Mouse (Mus musculus): ENCODE results near the gene Apela. TPM values are rescaled to one million over a fixed set of nuclear protein-coding genes. Genes with fewer than 3 reads are reported as not detected.
A peak's percentile ranks its signal among the peaks of the same experiment; 100 is the strongest.
"Not testable (repeated sequence)": the region's sequence is repeated elsewhere in the genome, so short reads cannot be mapped to it uniquely, and the experiment has no call there.

The Apela gene
- polyA plus RNA-seq, 1 experiment: 0.72 TPM

DNA sequence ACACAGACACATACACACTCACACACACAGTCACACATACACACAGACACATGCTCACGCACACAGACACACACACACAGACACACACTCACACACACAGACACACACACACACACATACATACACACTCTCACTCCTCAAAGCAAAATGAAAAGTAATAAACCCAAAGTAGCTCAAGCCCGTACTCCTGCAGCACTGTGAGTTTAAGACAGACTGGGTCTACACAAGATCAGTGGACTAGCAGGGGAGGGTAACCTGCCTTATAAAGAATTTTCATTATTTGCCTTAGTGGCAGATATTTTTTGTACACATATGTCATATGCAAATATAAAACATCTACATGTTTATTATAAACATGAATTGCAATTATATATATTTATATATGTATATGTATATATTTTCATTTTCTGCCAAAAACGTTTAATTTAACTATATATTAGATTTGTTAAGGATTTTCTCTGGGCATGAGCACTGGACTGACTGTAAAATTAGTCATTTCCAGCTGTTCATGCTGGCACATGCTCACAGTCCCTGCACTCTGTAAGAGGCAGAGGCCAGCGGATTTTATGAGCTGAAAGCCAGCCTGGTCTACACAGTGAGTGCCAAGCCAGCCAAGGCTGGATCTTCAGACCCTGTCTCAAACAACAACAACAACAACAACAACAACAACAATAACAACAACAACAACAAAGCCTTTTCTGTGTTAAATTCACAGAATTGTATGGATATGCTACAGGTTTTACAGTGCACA, 6.2 kb downstream of the Apela start:
- H3K27ac ChIP-seq (ENCODE audit: insufficient read depth, low read length): no peak overlapping the region
- H3K4me3 ChIP-seq (ENCODE audit: insufficient read depth, low read length): no peak overlapping the region
- TF ChIP-seq CTCF (IDR thresholded peaks at IDR 0.05; ENCODE audit: borderline replicate concordance, insufficient read depth, low read length) (no peak), POLR2A (IDR thresholded peaks at IDR 0.05; ENCODE audit: low read depth, low read length) (no peak)
- H3K4me1 ChIP-seq (ENCODE audit: control insufficient read depth, insufficient read depth, low read length): 0 out of 2 replicates have a peak, but pooled peaks cover 2% of the 10 kb centered on the region

DNA sequence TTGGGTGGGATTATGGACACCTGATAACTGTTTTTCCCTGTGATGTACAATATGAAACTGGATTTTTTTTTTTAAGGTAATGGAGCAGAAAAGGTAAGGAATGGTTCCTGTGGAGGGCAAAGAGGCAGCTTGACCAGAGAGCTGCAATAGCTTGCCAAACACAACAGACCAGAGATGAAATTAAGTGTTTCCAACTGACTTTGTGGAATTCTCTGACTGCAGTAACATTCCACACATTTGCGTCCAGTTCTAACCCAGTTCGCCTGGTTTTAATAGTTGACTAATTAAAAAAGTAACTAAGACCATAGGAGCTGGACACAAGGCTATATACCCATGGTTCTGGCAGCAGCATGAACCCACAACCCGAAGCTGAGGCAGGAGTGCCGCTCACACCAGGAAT, 7.4 kb downstream of the Apela start:
- no peaks in the 10 kb centered on the region for H3K4me1 ChIP-seq (ENCODE audit: control insufficient read depth, insufficient read depth, low read length)
- H3K4me3 ChIP-seq (ENCODE audit: insufficient read depth, low read length): no peak overlapping the region
- no peak for TF ChIP-seq CTCF (IDR thresholded peaks at IDR 0.05; ENCODE audit: borderline replicate concordance, insufficient read depth, low read length)

DNA sequence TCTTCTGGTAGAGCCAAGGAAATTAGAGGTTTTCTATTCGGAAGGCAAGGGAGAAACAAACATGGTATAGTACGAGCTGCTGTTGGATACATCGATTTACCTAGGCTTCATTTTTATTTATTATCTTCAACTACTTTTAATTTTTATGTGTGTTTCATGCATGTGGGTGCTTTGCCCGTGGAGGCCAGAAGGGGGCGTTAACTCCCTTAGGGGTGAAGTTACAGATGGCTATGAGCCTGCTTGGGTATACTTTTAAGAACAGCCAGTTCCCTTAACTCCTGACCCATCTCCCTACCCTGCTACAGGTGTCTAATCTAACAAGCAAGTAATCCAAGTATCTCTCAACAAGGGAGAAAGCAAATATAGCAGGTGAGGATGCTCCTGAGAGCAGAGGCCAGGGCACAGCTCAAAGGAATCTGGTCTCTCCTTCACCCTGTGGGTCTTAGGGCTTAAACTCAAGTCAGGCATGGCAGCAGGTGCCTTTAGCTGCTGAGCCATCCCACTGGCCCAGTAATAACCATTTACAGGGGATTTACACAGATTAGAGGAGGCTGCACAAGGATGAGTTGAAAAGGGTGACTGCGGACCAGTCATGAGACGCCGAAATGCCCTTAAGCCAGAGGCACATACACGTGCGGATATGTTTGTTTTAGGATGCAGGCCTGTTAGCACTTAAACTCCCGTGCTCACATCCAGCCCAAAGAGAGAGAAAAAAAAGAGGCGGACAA, 8.0 kb downstream of the Apela start:
- no peak overlapping the region for H3K27ac ChIP-seq (ENCODE audit: insufficient read depth, low read length)
- H3K4me3 ChIP-seq (ENCODE audit: insufficient read depth, low read length): no peak overlapping the region
- H3K4me1 ChIP-seq (ENCODE audit: control insufficient read depth, insufficient read depth, low read length): no peaks in the 10 kb centered on the region
- TF ChIP-seq CTCF (IDR thresholded peaks at IDR 0.05; ENCODE audit: borderline replicate concordance, insufficient read depth, low read length) (no peak), POLR2A (IDR thresholded peaks at IDR 0.05; ENCODE audit: low read depth, low read length) (no peak)

More for the DNA sequence above, 7.4 kb downstream of the Apela start:
- no peak overlapping the region for H3K27ac ChIP-seq (ENCODE audit: insufficient read depth, low read length)

- H3K4me3 ChIP-seq (ENCODE audit: insufficient read depth, low read length): no peak overlapping the region
- no peak overlapping the region for H3K27ac ChIP-seq (ENCODE audit: insufficient read depth, low read length)
- no peak for TF ChIP-seq POLR2A (IDR thresholded peaks at IDR 0.05; ENCODE audit: low read depth, low read length)
- peak; percentile 24; the same call in 1 of the 2 replicates for TF ChIP-seq CTCF (IDR thresholded peaks at IDR 0.05; ENCODE audit: borderline replicate concordance, insufficient read depth, low read length)
- H3K4me1 ChIP-seq (ENCODE audit: control insufficient read depth, insufficient read depth, low read length): no peaks in the 10 kb centered on the region
These were observed 14.7 kb downstream of the Apela start for GRCm38 (mm10) chr8:65022485-65022884.

GRCm38 (mm10) chr8:65018423-65018822, 18.7 kb downstream of the Apela start, which contains the start of the genes Trim61 and Trim60:
TSS of gene Trim61 (minus strand) at chr8:65018523.
TSS of gene Trim60 (minus strand) at chr8:65018584.
- Histone ChIP-seq H3K4me1 (ENCODE audit: control insufficient read depth, insufficient read depth, low read length) (no peaks in the 10 kb centered on the region), H3K27ac (ENCODE audit: insufficient read depth, low read length) (no peak within 1 kb of the TSS), H3K4me3 (ENCODE audit: insufficient read depth, low read length) (no peak within 1 kb of the TSS)
- TF ChIP-seq CTCF (IDR thresholded peaks at IDR 0.05; ENCODE audit: borderline replicate concordance, insufficient read depth, low read length) (no peak), POLR2A (IDR thresholded peaks at IDR 0.05; ENCODE audit: low read depth, low read length) (no peak)

DNA sequence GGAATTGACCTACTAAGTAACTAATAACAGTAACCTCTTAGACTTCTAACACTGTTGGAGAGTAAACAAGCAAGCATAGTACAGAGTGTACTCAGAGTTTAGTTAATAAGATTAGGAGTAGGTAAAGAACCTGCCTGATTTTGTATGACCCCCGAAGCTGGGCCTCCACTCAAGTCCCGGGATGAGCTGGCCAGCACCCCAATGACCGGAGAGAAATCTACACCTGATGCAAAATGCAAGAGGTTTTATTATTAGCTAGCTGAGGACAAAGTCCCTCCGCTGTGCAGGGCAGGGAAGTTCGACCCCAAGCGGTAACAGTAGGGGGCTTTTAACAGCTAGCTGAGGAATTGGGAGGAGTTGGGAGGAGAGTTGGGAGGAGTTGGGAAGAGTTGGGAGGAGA, 29.5 kb downstream of the Apela start:
- H3K4me3 ChIP-seq (ENCODE audit: insufficient read depth, low read length); H3K27ac ChIP-seq (ENCODE audit: insufficient read depth, low read length); H3K4me1 ChIP-seq (ENCODE audit: control insufficient read depth, insufficient read depth, low read length): not testable (repeated sequence)

DNA sequence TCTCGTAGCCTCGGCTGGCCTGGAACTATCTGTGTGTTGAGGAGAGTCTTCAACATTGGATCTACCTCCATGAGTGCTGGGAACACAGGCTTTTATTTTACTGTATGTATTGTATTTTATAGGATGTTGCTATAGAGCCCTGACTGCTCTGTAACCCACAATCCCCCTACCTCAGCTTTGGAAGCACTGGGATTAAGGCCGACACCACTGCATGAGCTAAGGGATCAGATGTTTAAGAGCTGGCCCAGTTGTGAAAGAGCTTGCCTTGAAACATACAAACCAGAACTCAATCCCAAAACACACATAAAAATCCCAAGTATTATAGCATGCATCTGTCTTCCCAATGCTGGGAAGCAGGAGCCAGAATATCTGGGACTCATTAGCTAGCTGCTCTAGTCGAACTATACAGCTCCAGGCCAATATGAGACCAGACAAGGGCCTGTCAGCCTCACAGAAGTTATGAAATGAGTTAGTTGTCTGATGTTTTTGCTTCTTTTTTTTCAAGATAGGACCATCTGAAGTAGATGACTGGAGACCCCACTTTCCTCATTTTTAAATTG, 38.2 kb downstream of the Apela start:
- TF ChIP-seq POLR2A (IDR thresholded peaks at IDR 0.05; ENCODE audit: low read depth, low read length) (no peak), CTCF (IDR thresholded peaks at IDR 0.05; ENCODE audit: borderline replicate concordance, insufficient read depth, low read length) (no peak)
- Histone ChIP-seq H3K4me1 (ENCODE audit: control insufficient read depth, insufficient read depth, low read length) (no peaks in the 10 kb centered on the region), H3K4me3 (ENCODE audit: insufficient read depth, low read length) (no peak overlapping the region), H3K27ac (ENCODE audit: insufficient read depth, low read length) (no peak overlapping the region)

DNA sequence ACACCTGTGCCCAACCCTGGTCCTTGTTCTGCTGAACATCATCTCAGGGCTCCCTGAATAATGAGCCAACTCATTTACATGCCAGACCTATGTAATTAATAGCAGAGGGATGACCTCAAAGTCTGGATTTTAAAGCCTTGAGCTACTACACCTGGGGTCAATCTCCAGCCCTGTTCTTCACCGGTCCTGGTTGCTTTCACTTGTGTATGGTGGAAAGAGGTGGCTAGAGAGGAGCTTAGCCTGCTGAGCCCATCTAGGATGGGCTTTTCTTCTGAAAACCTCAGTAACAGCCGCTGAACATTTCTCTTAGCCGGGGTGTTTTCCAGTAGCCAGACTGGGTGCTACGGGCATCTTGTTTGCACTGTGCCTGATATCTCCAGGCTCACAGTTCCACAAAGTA, 49.4 kb downstream of the Apela start, which contains the start of gene Trim75:
Gene Trim75, minus strand, starts transcription at position 101 of the 400 bp plus-strand sequence.
- no peak within 1 kb of the TSS for H3K27ac ChIP-seq (ENCODE audit: insufficient read depth, low read length)
- no peak for TF ChIP-seq POLR2A (IDR thresholded peaks at IDR 0.05; ENCODE audit: low read depth, low read length)
- TF ChIP-seq CTCF (IDR thresholded peaks at IDR 0.05; ENCODE audit: borderline replicate concordance, insufficient read depth, low read length): no peak
- H3K4me3 ChIP-seq (ENCODE audit: insufficient read depth, low read length): no peak within 1 kb of the TSS
- no peaks in the 10 kb centered on the region for H3K4me1 ChIP-seq (ENCODE audit: control insufficient read depth, insufficient read depth, low read length)

- no peak for TF ChIP-seq CTCF (IDR thresholded peaks at IDR 0.05; ENCODE audit: borderline replicate concordance, insufficient read depth, low read length)
- TF ChIP-seq POLR2A (IDR thresholded peaks at IDR 0.05; ENCODE audit: low read depth, low read length): no peak
- no peaks in the 10 kb centered on the region for H3K4me1 ChIP-seq (ENCODE audit: control insufficient read depth, insufficient read depth, low read length)
These were observed 53.8 kb downstream of the Apela start for GRCm38 (mm10) chr8:64983150-64983897.

More at GRCm38 (mm10) chr8:64983150-64983897, 53.8 kb downstream of the Apela start:
- Histone ChIP-seq H3K27ac (ENCODE audit: insufficient read depth, low read length) (no peak overlapping the region), H3K4me3 (ENCODE audit: insufficient read depth, low read length) (no peak overlapping the region)

Other genes with a start within 250 kb of the Apela start
- gene Klhl2, start 187.3 kb downstream of the Apela start, polyA plus RNA-seq (2011; ENCODE audit: insufficient read length, low read depth, missing spikeins): 13.1 and 16.6 TPM in 2 replicates
- 25.1 and 32.5 TPM in 2 replicates for gene Tmem192, start 90.2 kb downstream of the Apela start, polyA plus RNA-seq (2011; ENCODE audit: insufficient read length, low read depth, missing spikeins)
- not detected in 2 replicates for gene Trim75, start 49.5 kb downstream of the Apela start, polyA plus RNA-seq (2011; ENCODE audit: insufficient read length, low read depth, missing spikeins)
- not detected in 2 replicates for gene Trim61, start 18.8 kb downstream of the Apela start, polyA plus RNA-seq (2011; ENCODE audit: insufficient read length, low read depth, missing spikeins)
- gene Trim60, start 18.8 kb downstream of the Apela start, polyA plus RNA-seq (2011; ENCODE audit: insufficient read length, low read depth, missing spikeins): not detected in 2 replicates
- gene Gm10663, start 37.7 kb upstream of the Apela start, polyA plus RNA-seq (2011; ENCODE audit: insufficient read length, low read depth, missing spikeins): not detected in 2 replicates
- gene BC030870, start 92.2 kb upstream of the Apela start, polyA plus RNA-seq (2011; ENCODE audit: insufficient read length, low read depth, missing spikeins): not detected in 2 replicates